Mouse (Mus musculus) heart, embryonic 15.5 days (tissue): ENCODE data around the gene Tmed5. TPM values are rescaled to one million over a fixed set of nuclear protein-coding genes. Genes with fewer than 3 reads are reported as not detected.

ENCODE experiments used
- ATAC-seq: fragments of 200-750 bp; cut with Nextera tagmentation; replicated peaks from 2 replicates; pipeline ENCODE4 v1.8.0; 2017; ENCODE audit warnings: low read depth, moderate TSS enrichment; ENCODE audit not compliant: insufficient number of reproducible peaks, insufficient read depth, low FRiP score
- H3K27ac ChIP-seq: fragments of 300-500 bp; sonication (generic); 2 replicates; pipeline ENCODE4 v1.5.1; 2015; ENCODE audit warnings: mild to moderate bottlenecking, inconsistent platforms
- H3K27me3 ChIP-seq: fragments of 300-500 bp; sonication (generic); 2 replicates; pipeline ENCODE4 v1.6.1; 2015; ENCODE audit warnings: inconsistent platforms
- H3K36me3 ChIP-seq: fragments of 300-500 bp; sonication (generic); 2 replicates; pipeline ENCODE4 v1.6.1; 2015; ENCODE audit warnings: mild to moderate bottlenecking, inconsistent platforms
- H3K4me1 ChIP-seq: fragments of 300-500 bp; sonication (generic); replicated peaks from 2 replicates; pipeline ENCODE4 v1.6.1; 2015; ENCODE audit warnings: inconsistent platforms
- H3K4me2 ChIP-seq: fragments of 300-500 bp; sonication (generic); 2 replicates; pipeline ENCODE4 v1.6.1; 2015; ENCODE audit warnings: inconsistent platforms, mild to moderate bottlenecking, moderate library complexity
- H3K4me3 ChIP-seq: fragments of 300-500 bp; sonication (generic); 2 replicates; pipeline ENCODE4 v1.5.1; 2015; ENCODE audit warnings: mild to moderate bottlenecking, inconsistent platforms
- H3K9ac ChIP-seq: fragments of 300-500 bp; sonication (generic); 2 replicates; pipeline ENCODE4 v1.6.1; 2015; ENCODE audit warnings: mild to moderate bottlenecking, inconsistent platforms
- H3K9me3 ChIP-seq: fragments of 300-500 bp; sonication (generic); replicated peaks from 2 replicates; pipeline ENCODE4 v1.6.1; 2016; ENCODE audit warnings: inconsistent platforms
- WGBS: fragments of 180-500 bp; shearing (Covaris S2); methylation state at CpG from one replicate; pipeline ENCODE4 v1.1.7; 2015; ENCODE audit warnings: mixed read lengths; 5-methylcytosine and 5-hydroxymethylcytosine counted together
- polyA plus RNA-seq: library from polyadenylated mRNA; unstranded; fragments of >200 nt; fragmentation: Nextera tagmentation; extraction: Ambion mirVana; gene quantifications from 2 replicates; pipeline ENCODE4 v1.2.1, GENCODE M21; 2015

Gene Tmed5
- polyA plus RNA-seq = 27.3 and 36.6 TPM in 2 replicates

DNA sequence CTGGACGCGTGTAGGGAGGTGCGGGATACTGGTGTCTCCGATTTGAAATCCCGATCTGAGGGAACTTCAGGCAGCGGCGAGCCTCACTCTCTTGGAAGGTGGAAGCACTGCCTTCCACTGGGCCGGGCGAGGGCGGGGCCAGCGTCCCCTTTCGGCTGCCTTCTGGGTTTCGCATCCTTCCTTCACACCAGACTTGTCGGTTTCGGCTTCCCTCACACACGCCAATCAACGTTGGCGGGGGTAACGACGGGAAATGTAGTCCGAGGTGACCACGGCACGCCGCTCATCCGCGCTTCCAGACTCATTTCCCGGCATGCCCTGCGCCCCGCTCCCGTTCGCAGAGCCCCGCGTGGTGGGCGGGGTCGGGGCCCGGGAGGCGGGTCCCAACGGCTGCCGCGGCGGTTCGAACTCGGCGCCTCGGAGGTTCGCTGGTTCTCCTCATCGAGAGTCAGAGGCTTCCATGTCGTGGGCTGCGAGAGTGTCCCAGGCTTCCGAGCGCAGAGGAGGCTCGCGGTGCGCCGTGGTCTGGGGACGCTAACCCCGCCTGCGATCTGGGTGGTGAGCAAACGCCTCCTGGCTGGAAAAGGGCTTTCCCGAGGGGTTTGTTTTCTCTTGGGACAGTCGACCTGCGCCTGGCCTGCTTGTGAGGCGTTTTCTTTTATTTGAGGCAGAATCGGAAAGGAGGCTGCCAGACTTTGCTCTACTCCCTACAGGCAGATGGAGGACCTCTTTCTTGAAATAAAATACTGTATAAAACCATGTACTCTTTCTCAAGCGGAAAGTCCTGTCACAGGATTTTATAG lies at the start of gene Tmed5, which contains the start of gene Ccdc18:
Tmed5 (minus strand) TSS at position 180 of the 803 bp plus-strand sequence.
Ccdc18 (plus strand) TSS at position 435 of the 803 bp plus-strand sequence.
- Histone ChIP-seq H3K4me2 (peak within 1 kb of the TSS; percentile 84), H3K27ac (peak within 1 kb of the TSS; percentile 88), H3K27me3 (no peaks in the 10 kb centered on the region), H3K4me3 (peak within 1 kb of the TSS; percentile 70), H3K9ac (peak within 1 kb of the TSS; percentile 80), H3K4me1 (peaks cover 9% of the 10 kb centered on the region; the same call in 1 of the 2 replicates), H3K9me3 (no peaks in the 10 kb centered on the region), H3K36me3 (peaks cover 16% of the 10 kb centered on the region; the same call in 1 of the 2 replicates)
- peak; percentile 99 for ATAC-seq
- WGBS = under 1% methylated on average over 65 of the region's 65 CpGs

GRCm38 (mm10) chr5:108163695-108164094 lies 31.3 kb upstream of the Tmed5 start:
- H3K4me3 ChIP-seq = no peak overlapping the region
- ATAC-seq = no peak
- H3K9ac ChIP-seq = no peak overlapping the region
- no peaks in the 10 kb centered on the region for H3K27me3 ChIP-seq
- WGBS = 24% methylated on average over 1 of the region's 1 CpGs
- no peaks in the 10 kb centered on the region for H3K9me3 ChIP-seq
- H3K27ac ChIP-seq = no peak overlapping the region
- H3K36me3 ChIP-seq = no peaks in the 10 kb centered on the region
- no peak overlapping the region for H3K4me2 ChIP-seq
- H3K4me1 ChIP-seq = no peaks in the 10 kb centered on the region

GRCm38 (mm10) chr5:108160796-108161195 lies 28.4 kb upstream of the Tmed5 start:
- Histone ChIP-seq H3K36me3 (no peaks in the 10 kb centered on the region), H3K9me3 (no peaks in the 10 kb centered on the region), H3K27ac (no peak overlapping the region), H3K4me3 (no peak overlapping the region), H3K4me2 (no peak overlapping the region), H3K9ac (no peak overlapping the region), H3K27me3 (no peaks in the 10 kb centered on the region), H3K4me1 (no peaks in the 10 kb centered on the region)
- no peak for ATAC-seq
- 74% methylated on average over 2 of the region's 2 CpGs for WGBS

GRCm38 (mm10) chr5:108152592-108152991 lies 20.2 kb upstream of the Tmed5 start:
- 91% methylated on average over 1 of the region's 1 CpGs for WGBS
- Histone ChIP-seq H3K9me3 (no peaks in the 10 kb centered on the region), H3K4me2 (no peak overlapping the region), H3K4me3 (no peak overlapping the region), H3K9ac (no peak overlapping the region), H3K27ac (no peak overlapping the region), H3K27me3 (no peaks in the 10 kb centered on the region), H3K4me1 (no peaks in the 10 kb centered on the region), H3K36me3 (no peaks in the 10 kb centered on the region)
- no peak for ATAC-seq

GRCm38 (mm10) chr5:108131849-108132440 lies 475 bp downstream of the Tmed5 start:
- no peaks in the 10 kb centered on the region for H3K27me3 ChIP-seq
- peak; percentile 29 for ATAC-seq

GRCm38 (mm10) chr5:108120221-108120900 lies 12.1 kb downstream of the Tmed5 start:
- Histone ChIP-seq H3K4me3 (no peak overlapping the region), H3K9ac (no peak overlapping the region), H3K36me3 (0 out of 2 replicates have a peak, but pooled peaks cover 3% of the 10 kb centered on the region), H3K4me2 (no peak overlapping the region), H3K27ac (no peak overlapping the region), H3K27me3 (no peaks in the 10 kb centered on the region), H3K9me3 (no peaks in the 10 kb centered on the region), H3K4me1 (no peaks in the 10 kb centered on the region)
- 80% methylated on average over 9 of the region's 9 CpGs for WGBS
- no peak for ATAC-seq

More at GRCm38 (mm10) chr5:108131849-108132440, 475 bp downstream of the Tmed5 start:
- H3K4me3 ChIP-seq = peak overlapping the region; percentile 70
- H3K4me2 ChIP-seq = peak overlapping the region; percentile 84
- peak overlapping the region; percentile 88 for H3K27ac ChIP-seq
- no peaks in the 10 kb centered on the region for H3K9me3 ChIP-seq
- WGBS = 0% methylated on average over 32 of the region's 32 CpGs
- peak overlapping the region; percentile 80 for H3K9ac ChIP-seq
- H3K4me1 ChIP-seq = peaks cover 9% of the 10 kb centered on the region; the same call in 1 of the 2 replicates
- peaks cover 17% of the 10 kb centered on the region; the same call in 1 of the 2 replicates for H3K36me3 ChIP-seq

GRCm38 (mm10) chr5:108117693-108118092 lies 14.7 kb downstream of the Tmed5 start:
- no peak overlapping the region for H3K9ac ChIP-seq
- no peak overlapping the region for H3K4me3 ChIP-seq
- WGBS = 87% methylated on average over 4 of the region's 4 CpGs
- H3K36me3 ChIP-seq = no peaks in the 10 kb centered on the region
- H3K27ac ChIP-seq = no peak overlapping the region
- no peaks in the 10 kb centered on the region for H3K4me1 ChIP-seq
- H3K4me2 ChIP-seq = no peak overlapping the region
- H3K9me3 ChIP-seq = no peaks in the 10 kb centered on the region
- ATAC-seq = no peak
- no peaks in the 10 kb centered on the region for H3K27me3 ChIP-seq

DNA sequence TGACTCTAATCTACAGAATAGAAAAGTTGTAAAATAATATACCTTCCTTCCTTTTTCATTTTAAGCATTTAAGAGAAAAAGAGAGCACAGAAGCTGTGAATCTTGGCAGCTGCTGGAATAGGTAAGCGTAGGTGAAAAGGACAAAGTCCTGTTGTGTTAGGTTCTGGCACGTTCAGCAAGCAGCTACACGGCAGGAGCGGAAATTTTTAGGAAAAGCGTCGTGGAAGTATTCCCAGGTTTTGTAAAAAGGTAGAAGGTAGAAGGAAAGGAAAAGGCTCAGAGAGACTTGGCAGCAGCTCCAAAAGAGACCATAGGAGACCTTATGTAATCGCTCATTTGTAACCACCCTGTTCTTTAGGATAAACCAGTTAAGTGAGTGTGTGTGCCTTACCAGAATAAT lies 23.1 kb downstream of the Tmed5 start:
- H3K4me3 ChIP-seq = no peak overlapping the region
- no peak overlapping the region for H3K9ac ChIP-seq
- ATAC-seq = no peak
- H3K4me1 ChIP-seq = no peaks in the 10 kb centered on the region
- H3K27ac ChIP-seq = no peak overlapping the region
- peaks cover 26% of the 10 kb centered on the region for H3K36me3 ChIP-seq
- 94% methylated on average over 7 of the region's 7 CpGs for WGBS
- no peak overlapping the region for H3K4me2 ChIP-seq
- H3K27me3 ChIP-seq = no peaks in the 10 kb centered on the region
- no peaks in the 10 kb centered on the region for H3K9me3 ChIP-seq

DNA sequence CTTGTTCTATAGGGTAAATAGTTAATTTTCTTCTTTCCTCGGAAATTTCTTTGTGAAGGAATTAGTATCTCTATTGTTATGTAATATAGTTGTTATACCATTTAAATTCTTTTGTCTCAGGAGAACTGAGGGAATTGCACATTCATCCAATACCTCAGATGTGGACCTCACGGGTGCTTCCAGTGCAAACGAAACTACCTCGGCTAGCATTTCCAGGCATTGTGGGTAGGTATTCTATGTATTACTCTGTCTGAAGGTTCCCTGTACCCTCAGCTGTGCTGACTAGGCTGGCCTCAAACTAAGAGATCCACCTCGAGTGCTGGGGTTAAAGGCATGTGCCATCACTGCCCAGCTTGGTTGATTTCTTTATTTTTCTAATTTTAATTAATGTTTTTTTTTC lies 28.1 kb downstream of the Tmed5 start:
- no peaks in the 10 kb centered on the region for H3K27me3 ChIP-seq
- WGBS = 85% methylated on average over 5 of the region's 5 CpGs
- H3K27ac ChIP-seq = no peak overlapping the region
- no peaks in the 10 kb centered on the region for H3K9me3 ChIP-seq
- H3K4me3 ChIP-seq = no peak overlapping the region
- H3K9ac ChIP-seq = no peak overlapping the region
- no peak for ATAC-seq
- no peak overlapping the region for H3K4me2 ChIP-seq
- H3K4me1 ChIP-seq = no peaks in the 10 kb centered on the region
- peaks cover 46% of the 10 kb centered on the region for H3K36me3 ChIP-seq

DNA sequence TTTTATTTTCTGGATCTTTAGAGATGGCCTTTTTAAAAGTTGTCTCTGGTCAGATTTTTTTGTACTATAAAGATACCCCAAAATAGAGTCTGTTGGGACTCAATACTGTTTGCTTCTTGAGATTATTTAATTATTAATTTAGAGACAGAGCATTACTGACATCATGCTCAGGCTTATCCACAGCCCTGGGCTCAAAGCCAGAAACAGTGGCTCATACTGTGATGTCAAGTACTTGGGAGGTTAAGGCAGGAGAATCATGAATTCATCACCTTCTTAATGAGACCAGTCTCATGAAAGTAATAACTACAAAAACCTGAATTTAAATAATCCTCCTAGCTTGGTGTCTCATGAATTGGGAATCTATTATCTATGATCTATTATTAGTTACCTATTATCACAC lies 32.2 kb downstream of the Tmed5 start:
- no peak for ATAC-seq
- H3K27me3 ChIP-seq = no peaks in the 10 kb centered on the region
- H3K9me3 ChIP-seq = no peaks in the 10 kb centered on the region
- H3K36me3 ChIP-seq = peaks cover 40% of the 10 kb centered on the region
- H3K27ac ChIP-seq = no peak overlapping the region
- no peak overlapping the region for H3K4me3 ChIP-seq
- H3K4me2 ChIP-seq = no peak overlapping the region
- no peaks in the 10 kb centered on the region for H3K4me1 ChIP-seq
- no peak overlapping the region for H3K9ac ChIP-seq

GRCm38 (mm10) chr5:108097676-108098075 lies 34.7 kb downstream of the Tmed5 start:
- Histone ChIP-seq H3K4me1 (no peaks in the 10 kb centered on the region), H3K27me3 (no peaks in the 10 kb centered on the region), H3K27ac (no peak overlapping the region), H3K4me3 (no peak overlapping the region), H3K36me3 (peaks cover 34% of the 10 kb centered on the region), H3K4me2 (no peak overlapping the region), H3K9ac (no peak overlapping the region), H3K9me3 (no peaks in the 10 kb centered on the region)
- ATAC-seq = no peak
- 95% methylated on average over 3 of the region's 3 CpGs for WGBS
